Mouse (Mus musculus) cortical plate, adult 2 months (tissue): ENCODE results near the gene Csf3.

ENCODE experiments used
- CTCF ChIP-seq: fragments of 200-500 bp; IDR thresholded peaks from 2 replicates; pipeline ENCODE4 v1.5.1; 2011; ENCODE audit warnings: mild to moderate bottlenecking, control low read depth, low read length; ENCODE audit not compliant: insufficient read depth; ENCODE audit errors: extremely low read depth
- POLR2A ChIP-seq: fragments of 200-500 bp; IDR thresholded peaks from 2 replicates; pipeline ENCODE4 v1.6.1; 2011; ENCODE audit warnings: mild to moderate bottlenecking, low read length, control low read depth; ENCODE audit not compliant: insufficient read depth; ENCODE audit errors: extremely low read depth

DNA sequence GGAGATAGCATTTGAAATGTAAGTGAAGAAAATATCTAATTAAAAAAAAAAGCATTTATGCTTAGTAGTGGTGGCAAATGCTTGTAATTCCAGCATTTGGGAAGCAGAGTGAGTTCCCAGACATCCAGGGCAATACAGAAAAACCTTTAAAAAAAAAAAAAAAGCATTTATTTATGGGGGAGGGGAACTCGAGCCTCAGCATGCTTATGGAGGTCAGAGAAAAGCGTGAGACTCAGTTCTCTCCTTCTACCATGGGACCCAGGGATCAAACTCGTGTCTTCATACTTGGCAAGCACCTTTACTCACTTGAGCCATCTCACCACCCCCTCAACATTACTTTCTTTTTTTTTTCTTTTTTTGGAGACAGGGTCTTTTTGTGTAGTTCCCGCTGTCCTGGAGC lies 19.9 kb upstream of the Csf3 start:
- TF ChIP-seq CTCF (no peak), POLR2A (no peak)
